Mouse (Mus musculus): ENCODE results near the gene Nop2.

Gene Nop2

DNA sequence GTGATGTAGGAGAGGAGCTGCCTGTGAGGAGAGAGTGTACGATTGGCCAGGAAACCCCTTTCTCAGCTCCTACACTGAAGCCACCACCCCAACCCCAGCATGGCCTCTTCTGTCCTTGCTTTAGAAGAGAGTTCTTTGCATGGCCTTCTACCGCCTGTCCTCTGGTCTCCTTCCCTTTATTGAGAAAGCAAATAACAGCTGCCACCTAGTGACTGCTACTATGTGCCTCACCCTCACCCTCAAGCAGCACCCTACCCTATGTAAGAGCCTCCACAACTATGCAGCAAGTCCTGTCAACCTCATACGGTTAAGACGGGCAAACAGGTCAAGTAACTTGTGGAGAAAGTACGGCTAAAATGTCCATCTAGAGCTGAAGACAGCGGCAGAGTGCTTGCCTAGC lies 38.5 kb downstream of the Nop2 start:
- no peak for DNase-seq (ENCODE audit: low read depth, low spot score)

DNA sequence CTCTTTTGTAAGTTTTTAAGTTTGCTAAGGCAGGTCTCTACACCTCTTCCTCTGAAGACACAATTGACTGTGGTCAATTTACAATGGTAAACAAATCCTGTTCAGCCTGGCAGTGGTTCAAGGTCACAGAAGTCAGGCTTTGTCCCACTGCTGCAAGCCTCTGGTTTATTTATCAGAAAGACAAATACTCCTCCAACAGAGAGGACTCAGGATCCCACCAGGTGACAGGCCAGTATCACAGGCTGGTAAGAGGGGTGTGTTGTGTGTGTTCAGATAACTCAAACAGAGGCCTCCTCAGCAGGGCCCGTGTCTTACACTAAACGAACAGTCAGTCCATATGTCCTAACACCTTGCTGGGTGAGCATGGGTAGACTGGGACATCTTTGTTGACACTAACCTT lies 40.8 kb downstream of the Nop2 start:
- DNase-seq (ENCODE audit: low read depth, low spot score): no peak

DNA sequence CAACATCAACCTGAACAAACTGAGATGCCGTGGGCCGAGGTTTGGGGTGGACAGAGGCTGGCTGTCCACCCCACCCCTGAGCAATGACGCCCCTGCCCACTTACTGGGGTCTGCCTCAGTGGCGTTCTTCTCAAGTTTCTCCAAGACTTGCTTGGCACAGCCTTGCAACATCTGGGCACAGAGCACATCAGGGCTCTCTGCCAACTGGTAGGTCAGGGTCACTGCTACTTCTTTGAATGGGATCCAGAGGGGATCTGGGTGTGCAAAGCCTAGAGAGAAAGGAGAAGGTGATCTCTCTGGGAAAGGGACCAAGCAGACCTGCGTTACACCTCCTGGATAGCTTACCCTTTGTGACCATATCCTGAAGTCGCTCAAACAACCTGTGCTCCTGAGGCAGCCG lies 41.5 kb downstream of the Nop2 start:
- DNase-seq (ENCODE audit: low read depth, low spot score): no peak

- DNase-seq (ENCODE audit: low read depth, low spot score): no peak
Measured at GRCm38 (mm10) chr6:125175469-125175868, 43.8 kb downstream of the Nop2 start.

GRCm38 (mm10) chr6:125179601-125180000 lies 47.9 kb downstream of the Nop2 start:
- no peak for DNase-seq (ENCODE audit: low read depth, low spot score)

DNA sequence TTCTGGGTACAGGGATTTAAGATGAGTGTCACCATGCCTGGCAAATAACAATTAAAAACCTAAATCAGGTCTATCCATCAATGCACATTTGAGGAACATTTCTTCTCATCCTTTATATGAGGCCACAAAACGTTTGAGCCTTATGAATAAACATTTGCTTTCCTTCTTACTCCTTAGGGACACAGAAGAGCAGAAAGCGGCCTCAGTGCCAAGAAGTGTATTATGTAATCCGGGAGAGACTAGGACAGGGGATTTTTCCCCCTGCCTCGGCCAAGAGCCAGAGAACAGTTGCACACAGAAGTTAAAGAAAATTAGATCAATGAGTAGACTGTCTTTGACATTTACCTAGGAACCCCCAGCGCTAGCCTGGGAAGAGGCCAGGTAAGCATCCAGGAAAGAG lies 50.4 kb downstream of the Nop2 start:
- DNase-seq (ENCODE audit: low read depth, low spot score): no peak

- no peak for DNase-seq (ENCODE audit: low read depth, low spot score)
Measured at GRCm38 (mm10) chr6:125186203-125186602, 54.5 kb downstream of the Nop2 start.

- DNase-seq (ENCODE audit: low read depth, low spot score): no peak
Measured at GRCm38 (mm10) chr6:125190816-125191215, 59.1 kb downstream of the Nop2 start.

- peak; percentile 98 for DNase-seq (ENCODE audit: low read depth, low spot score)
Measured at GRCm38 (mm10) chr6:125191332-125192015, 59.8 kb downstream of the Nop2 start, which contains the start of the genes Ncapd2 and Mrpl51. TSS of gene Ncapd2 (minus strand) at chr6:125191701. TSS of gene Mrpl51 (plus strand) at chr6:125191801.

DNA sequence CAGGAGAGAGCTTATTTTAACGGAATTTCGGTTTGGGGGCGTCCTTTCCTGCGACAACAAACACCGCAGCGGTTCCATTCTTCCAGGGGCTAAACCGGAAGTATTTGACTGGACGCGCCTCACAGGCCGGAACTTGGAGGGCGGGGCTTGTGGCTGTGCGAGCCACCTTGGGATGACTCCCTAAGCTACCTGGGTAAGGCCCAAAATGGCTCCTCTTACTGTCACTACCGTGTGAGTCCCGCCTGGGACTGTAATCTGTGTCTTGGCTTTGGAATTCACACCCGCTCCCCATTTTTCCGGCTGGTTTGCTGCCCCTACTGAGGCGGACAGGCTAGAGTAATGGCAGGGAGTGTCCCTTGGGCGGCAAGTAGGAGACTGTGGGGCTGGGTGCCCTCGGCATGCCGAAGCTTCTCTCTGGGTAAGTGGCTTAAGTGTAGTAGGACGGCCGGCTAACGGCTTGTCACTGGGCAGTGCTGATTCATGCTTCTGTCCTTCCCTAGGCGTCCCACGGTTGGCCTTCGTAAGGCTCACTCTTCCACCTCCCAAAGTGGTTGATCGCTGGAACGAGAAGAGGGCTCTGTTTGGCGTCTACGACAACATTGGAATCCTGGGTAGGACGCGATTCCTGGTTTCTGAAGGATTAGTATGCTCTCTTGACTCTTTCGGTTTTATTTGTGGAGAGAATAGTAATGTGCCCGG lies 60.5 kb downstream of the Nop2 start:
- peak; percentile 88 for DNase-seq (ENCODE audit: low read depth, low spot score)

DNA sequence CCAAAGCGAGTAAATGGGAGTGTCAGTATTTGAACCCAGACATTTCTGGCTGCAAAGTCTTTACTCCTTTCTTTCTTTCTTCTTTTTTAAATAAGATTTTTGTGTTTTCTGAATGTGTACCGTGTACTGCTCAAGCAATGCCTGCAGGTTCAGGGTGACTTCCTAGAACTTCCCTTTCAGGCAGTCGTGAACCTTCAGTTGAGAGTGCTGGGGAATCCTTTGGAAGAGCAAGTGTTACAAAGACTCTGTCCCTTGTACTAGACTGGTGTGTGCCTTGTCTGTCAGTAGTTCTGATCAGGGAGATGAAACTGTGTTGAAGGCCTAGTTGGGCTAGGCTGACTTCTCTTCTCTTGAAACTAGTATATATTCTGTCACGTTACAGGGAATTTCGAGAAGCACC lies 61.1 kb downstream of the Nop2 start:
- DNase-seq (ENCODE audit: low read depth, low spot score): no peak

DNA sequence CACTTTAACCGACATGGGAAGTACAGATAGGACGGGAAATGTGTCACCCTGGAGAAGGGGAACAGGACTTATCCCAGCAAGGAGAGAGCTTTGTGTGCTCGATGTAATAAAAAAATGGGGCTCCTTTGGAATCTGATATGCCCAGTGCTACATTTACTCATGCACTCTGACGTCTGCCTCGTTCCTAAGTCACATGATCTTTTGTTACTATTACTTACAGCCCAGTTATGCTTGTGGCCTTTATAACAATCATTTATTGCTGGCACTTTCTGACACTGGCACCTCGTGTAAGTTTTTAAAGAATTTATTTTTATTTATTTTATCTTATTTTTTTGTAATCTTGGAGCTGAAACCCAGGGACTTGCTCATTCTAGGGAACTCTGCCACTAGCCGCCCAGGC lies 61.7 kb downstream of the Nop2 start:
- no peak for DNase-seq (ENCODE audit: low read depth, low spot score)
